Mouse (Mus musculus): ENCODE measurements around the gene Isyna1. TPM values are rescaled to one million over a fixed set of nuclear protein-coding genes. Genes with fewer than 3 reads are reported as not detected.

Isyna1 gene
- polyA plus RNA-seq (2012), result 264 and 274 TPM in 2 replicates

GRCm38 (mm10) chr8:70593961-70594609 is at the start of gene Isyna1:
TSS of gene Isyna1 (plus strand) at chr8:70594373.

GRCm38 (mm10) chr8:70608749-70609367 is 14.7 kb downstream of the Isyna1 start, which contains the start of gene Ssbp4:
TSS of gene Ssbp4 (minus strand) at chr8:70608872.

GRCm38 (mm10) chr8:70615894-70616293 is 21.7 kb downstream of the Isyna1 start, which contains the start of gene Lrrc25:
TSS of gene Lrrc25 (plus strand) at chr8:70616155.

GRCm38 (mm10) chr8:70632346-70632892 is 38.2 kb downstream of the Isyna1 start, which contains the start of gene Gdf15:
TSS of gene Gdf15 (minus strand) at chr8:70632456.

Other genes starting within 250 kb of the Isyna1 start
- gene Upf1, start 241.1 kb upstream of the Isyna1 start, polyA plus RNA-seq (2012), result 119 and 122 TPM in 2 replicates
- 0.32 and 1.8 TPM in 2 replicates for gene Comp, start 220.8 kb upstream of the Isyna1 start, polyA plus RNA-seq (2012)
- 24.5 and 27.2 TPM in 2 replicates for gene Crtc1, start 154.8 kb upstream of the Isyna1 start, polyA plus RNA-seq (2012)
- gene Klhl26, start 117.4 kb upstream of the Isyna1 start, polyA plus RNA-seq (2012), result 5.9 and 6.5 TPM in 2 replicates
- 0.12 and 0.15 TPM in 2 replicates for gene Tmem59l, start 107.0 kb upstream of the Isyna1 start, polyA plus RNA-seq (2012)
- gene Crlf1, start 101.2 kb upstream of the Isyna1 start, polyA plus RNA-seq (2012), result 0.46 and 1.1 TPM in 2 replicates
- 205 and 212 TPM in 2 replicates for gene Rex1bd, start 87.6 kb upstream of the Isyna1 start, polyA plus RNA-seq (2012)
- gene Uba52, start 83.6 kb upstream of the Isyna1 start, polyA plus RNA-seq (2012), result 969 and 1,011 TPM in 2 replicates
- gene Fkbp8, start 66.6 kb upstream of the Isyna1 start, polyA plus RNA-seq (2012), result 975 and 1,046 TPM in 2 replicates
- gene Kxd1, start 66.4 kb upstream of the Isyna1 start, polyA plus RNA-seq (2012), result 60.7 and 64.0 TPM in 2 replicates
- gene Ell, start 54.9 kb upstream of the Isyna1 start, polyA plus RNA-seq (2012), result 51.7 and 61.3 TPM in 2 replicates
- 1,201 and 1,308 TPM in 2 replicates for gene Ssbp4, start 14.5 kb downstream of the Isyna1 start, polyA plus RNA-seq (2012)
- 11.8 and 21.0 TPM in 2 replicates for gene Lrrc25, start 21.8 kb downstream of the Isyna1 start, polyA plus RNA-seq (2012)
- gene Gdf15, start 38.1 kb downstream of the Isyna1 start, polyA plus RNA-seq (2012), result 13.6 and 15.1 TPM in 2 replicates
- 1.8 and 2.6 TPM in 2 replicates for gene Pgpep1, start 66.0 kb downstream of the Isyna1 start, polyA plus RNA-seq (2012)
- 583 and 668 TPM in 2 replicates for gene Lsm4, start 78.9 kb downstream of the Isyna1 start, polyA plus RNA-seq (2012)
- 3,053 and 3,449 TPM in 2 replicates for gene Jund, start 104.6 kb downstream of the Isyna1 start, polyA plus RNA-seq (2012)
- 0.71 and 1.9 TPM in 2 replicates for gene Iqcn, start 109.1 kb downstream of the Isyna1 start, polyA plus RNA-seq (2012)
- gene Gm3336, start 124.2 kb downstream of the Isyna1 start, polyA plus RNA-seq (2012), result 0.15 TPM in 1 of 2 replicates, not detected in the other
- 3.5 and 3.6 TPM in 2 replicates for gene Pde4c, start 129.3 kb downstream of the Isyna1 start, polyA plus RNA-seq (2012)
- gene Rab3a, start 160.3 kb downstream of the Isyna1 start, polyA plus RNA-seq (2012), result 7.4 and 8.1 TPM in 2 replicates
- gene Mpv17l2, start 166.6 kb downstream of the Isyna1 start, polyA plus RNA-seq (2012), result 75.0 and 90.1 TPM in 2 replicates
- 69.9 and 78.3 TPM in 2 replicates for gene Pik3r2, start 182.3 kb downstream of the Isyna1 start, polyA plus RNA-seq (2012)
- gene Mast3, start 210.7 kb downstream of the Isyna1 start, polyA plus RNA-seq (2012), result 424 and 485 TPM in 2 replicates
- gene Il12rb1, start 214.1 kb downstream of the Isyna1 start, polyA plus RNA-seq (2012), result 1.7 and 2.9 TPM in 2 replicates
- 33.6 and 35.8 TPM in 2 replicates for gene Arrdc2, start 245.3 kb downstream of the Isyna1 start, polyA plus RNA-seq (2012)

All from megakaryocyte-erythroid progenitor cell, adult 5 weeks (primary cell).